Mouse (Mus musculus): ENCODE measurements around the gene Zfp423. TPM values are rescaled to one million over a fixed set of nuclear protein-coding genes. Genes with fewer than 3 reads are reported as not detected.
A peak's percentile ranks its signal among the peaks of the same experiment; 100 is the strongest.

Gene Zfp423
- polyA plus RNA-seq, 1 experiment from 2014 or later = 41.3 TPM

DNA sequence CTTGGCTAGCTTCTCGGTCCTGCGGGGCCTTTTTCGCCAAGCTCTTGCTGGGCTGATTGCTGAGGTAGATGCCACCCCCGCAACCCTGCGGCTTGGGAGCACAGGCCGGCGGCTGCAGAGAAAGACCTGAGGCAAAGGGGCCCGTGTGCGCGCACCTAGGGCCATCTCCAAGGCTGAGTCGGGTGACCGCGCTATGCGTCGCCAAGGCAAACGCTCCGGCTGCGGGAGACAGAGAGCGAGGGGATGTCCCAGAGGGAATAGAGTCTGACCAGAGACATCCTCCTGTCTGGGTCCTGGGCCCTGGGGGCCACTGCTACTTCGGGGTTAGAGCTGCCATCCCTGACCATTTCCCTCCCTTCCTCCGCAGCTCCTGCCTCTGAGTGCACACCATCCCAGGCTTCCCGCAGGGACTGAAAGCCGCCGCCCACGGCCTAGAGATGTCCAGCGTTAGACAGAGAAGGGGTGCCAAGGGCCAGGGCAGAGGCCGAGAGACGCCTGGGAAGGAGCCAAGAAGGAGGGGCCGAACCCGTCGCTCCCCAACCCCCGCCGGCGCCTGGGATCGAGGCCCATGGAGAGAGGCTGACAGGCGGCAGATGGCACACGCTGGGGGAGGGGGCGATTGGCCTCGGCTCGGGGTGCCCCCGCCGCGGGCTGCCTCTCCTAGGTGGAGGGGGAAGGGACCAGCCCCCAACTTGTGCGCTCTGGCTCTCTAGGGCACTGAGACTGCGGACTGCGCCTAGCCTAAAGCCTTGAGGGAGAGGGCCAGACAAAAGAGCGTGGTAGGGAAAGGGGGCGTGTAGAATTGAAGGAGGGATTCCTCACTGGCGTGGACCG lies 2.5 kb upstream of the Zfp423 start:
- H3K4me1 ChIP-seq (replicated peaks) = peaks cover 77% of the 10 kb centered on the region
- H3K27ac ChIP-seq = peak overlapping the region; percentile 100
- peak overlapping the region; percentile 96 for H3K4me3 ChIP-seq
- H3K9me3 ChIP-seq = no peaks in the 10 kb centered on the region
- peaks cover 30% of the 10 kb centered on the region for H3K27me3 ChIP-seq (ENCODE audit: insufficient read depth, poor library complexity, severe bottlenecking)
- no peaks in the 10 kb centered on the region for H3K36me3 ChIP-seq
- WGBS = under 1% methylated on average over 50 of the region's 50 CpGs
- peak; percentile 76 for DNase-seq (ENCODE audit: low spot score)

DNA sequence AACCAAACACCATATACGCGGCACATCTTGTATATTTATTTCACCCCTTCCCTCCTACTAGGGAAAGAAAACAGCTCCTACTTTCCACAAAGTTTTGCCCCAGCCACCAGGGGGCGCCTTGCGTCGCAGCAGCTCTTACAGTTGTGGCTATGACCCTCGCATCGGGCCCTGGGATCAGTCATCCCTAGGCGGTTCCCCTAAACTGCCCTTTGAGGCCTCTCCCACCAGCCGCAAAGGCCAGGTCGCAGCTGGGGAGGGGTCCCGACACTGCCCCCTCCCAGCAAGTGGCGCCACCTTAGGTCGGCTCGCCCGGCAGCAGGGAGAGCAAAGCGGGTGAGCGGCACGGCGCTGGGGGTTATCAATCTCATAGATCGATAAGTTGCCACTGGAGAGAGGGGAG lies 1.7 kb upstream of the Zfp423 start:
- Histone ChIP-seq H3K4me1 (replicated peaks) (peaks cover 82% of the 10 kb centered on the region), H3K36me3 (no peaks in the 10 kb centered on the region), H3K9me3 (no peaks in the 10 kb centered on the region), H3K27ac (peak overlapping the region; percentile 100), H3K27me3 (ENCODE audit: insufficient read depth, poor library complexity, severe bottlenecking) (peaks cover 30% of the 10 kb centered on the region), H3K4me3 (peak overlapping the region; percentile 96)
- under 1% methylated on average over 20 of the region's 20 CpGs for WGBS
- DNase-seq (ENCODE audit: low spot score) = peak; percentile 77

DNA sequence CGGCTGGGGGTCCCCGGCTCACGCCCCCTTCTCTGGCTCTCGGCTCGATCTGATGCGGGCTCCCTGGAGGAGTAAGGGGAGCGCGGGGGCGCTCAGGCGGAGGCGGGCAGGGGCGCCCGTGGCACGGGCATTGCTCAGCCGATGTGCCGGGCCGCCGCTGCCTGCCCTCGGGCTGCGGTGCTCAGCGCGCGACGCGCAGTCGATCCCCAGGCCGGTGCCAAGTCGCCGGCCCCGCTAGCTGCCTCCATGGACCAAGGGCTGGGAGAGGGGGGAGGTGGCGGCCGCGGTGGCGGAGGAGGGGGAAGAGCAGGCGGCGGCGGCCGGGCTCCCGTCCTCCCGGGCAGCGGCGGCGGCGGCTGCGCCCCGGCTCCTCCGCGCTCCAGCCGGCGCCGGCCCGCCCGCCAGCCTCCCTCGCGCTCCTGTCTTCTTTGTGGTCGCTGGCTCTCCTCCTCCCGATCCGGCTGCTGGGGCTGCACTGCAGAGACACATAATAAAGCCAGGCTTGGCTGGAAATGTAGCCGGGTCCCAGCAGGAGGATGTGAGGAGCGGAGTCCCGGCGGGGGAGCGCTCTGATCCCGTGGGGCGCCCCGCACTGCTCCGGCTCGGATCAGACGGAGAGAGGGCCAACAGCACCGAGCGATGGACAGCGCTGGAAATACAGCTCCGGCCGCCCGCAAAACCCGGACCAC lies 810 bp upstream of the Zfp423 start:
- Histone ChIP-seq H3K4me1 (replicated peaks) (peaks cover 89% of the 10 kb centered on the region), H3K27ac (peak overlapping the region; percentile 100)
- WGBS = under 1% methylated on average over 72 of the region's 76 CpGs

DNA sequence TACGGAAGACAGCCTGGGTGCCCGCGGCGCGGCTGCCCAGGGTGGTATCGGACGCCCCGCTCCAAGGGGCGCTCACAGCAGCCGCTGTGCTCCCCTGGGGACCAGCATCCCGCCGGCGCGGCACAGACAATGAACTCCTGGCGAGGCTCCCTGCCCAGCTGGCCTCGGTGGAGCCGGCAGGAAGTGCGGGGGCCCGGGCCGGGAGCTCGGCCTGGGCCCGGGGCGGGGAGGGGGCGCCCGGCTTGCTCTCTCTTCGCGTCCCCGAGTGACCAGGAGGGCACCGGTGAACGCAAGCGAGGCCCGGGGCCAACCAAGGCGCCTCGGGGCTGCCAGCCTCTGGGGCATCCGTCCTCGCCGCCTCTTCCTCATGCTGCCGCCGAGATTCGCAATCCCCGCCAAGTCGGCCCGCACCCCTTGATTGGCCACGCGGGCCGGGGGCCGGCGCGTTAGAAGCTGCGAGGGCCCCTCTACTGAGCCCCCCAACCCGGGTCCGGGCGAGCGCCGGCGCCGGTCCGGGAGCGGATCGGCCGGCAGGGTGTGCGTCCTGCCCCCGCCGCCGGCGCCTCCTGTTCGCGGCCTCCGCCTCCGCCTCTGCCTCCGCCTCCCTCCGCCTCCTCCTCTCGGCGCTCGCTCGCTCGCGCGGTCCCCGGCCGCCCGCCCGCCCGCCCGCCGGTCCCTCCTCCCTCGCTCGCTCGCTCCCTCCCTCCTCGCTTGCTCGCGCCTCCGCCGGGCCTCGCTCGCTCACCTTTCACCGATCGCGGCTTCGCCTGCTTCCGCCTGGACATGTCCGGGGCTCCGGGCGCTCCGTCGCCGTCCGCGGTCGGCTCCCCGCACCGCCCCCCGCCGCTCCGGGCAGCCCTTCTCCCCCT lies 710 bp downstream of the Zfp423 start:
- WGBS = under 1% methylated on average over 112 of the region's 115 CpGs
- Histone ChIP-seq H3K36me3 (no peaks in the 10 kb centered on the region), H3K4me1 (replicated peaks) (peaks cover 91% of the 10 kb centered on the region), H3K9me3 (no peaks in the 10 kb centered on the region), H3K4me3 (peak overlapping the region; percentile 96), H3K27ac (peak overlapping the region; percentile 100), H3K27me3 (ENCODE audit: insufficient read depth, poor library complexity, severe bottlenecking) (peaks cover 26% of the 10 kb centered on the region)
- peak; percentile 81 for DNase-seq (ENCODE audit: low spot score)

More for the DNA sequence above, 810 bp upstream of the Zfp423 start:
- Histone ChIP-seq H3K9me3 (no peaks in the 10 kb centered on the region), H3K36me3 (no peaks in the 10 kb centered on the region), H3K27me3 (ENCODE audit: insufficient read depth, poor library complexity, severe bottlenecking) (peaks cover 30% of the 10 kb centered on the region), H3K4me3 (peak overlapping the region; percentile 96)
- DNase-seq (ENCODE audit: low spot score) = peak; percentile 86

DNA sequence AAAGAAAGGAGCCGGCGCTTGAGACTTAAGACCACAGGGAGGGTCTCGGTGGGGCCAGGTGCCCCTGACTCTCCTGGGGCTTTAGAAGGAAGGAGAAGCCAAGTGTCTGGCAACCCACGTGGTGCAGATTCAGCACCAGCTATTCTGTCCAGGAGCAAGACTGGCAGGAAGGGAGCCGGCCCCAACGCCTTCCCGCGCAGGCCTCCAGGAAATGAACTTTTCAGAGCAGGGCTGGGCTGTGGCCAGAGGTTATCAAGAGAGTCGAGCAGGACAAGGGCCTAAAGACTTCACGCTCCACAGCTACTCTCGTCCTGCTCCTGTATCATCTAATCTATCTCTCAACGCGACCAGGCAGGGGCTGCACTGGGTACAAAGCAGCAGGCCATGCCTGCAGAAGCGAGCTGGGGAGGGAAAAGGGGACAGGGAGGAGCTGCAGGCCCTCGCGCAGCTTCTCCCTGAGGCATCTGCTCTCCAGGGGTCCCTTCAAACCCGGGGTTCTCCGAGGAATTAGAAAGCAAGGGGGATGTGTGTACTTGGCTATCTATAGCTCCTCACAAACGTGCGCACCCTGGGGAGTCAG lies 1.4 kb downstream of the Zfp423 start:
- H3K4me1 ChIP-seq (replicated peaks) = peaks cover 91% of the 10 kb centered on the region
- peaks cover 18% of the 10 kb centered on the region for H3K27me3 ChIP-seq (ENCODE audit: insufficient read depth, poor library complexity, severe bottlenecking)
- peak; percentile 73 for DNase-seq (ENCODE audit: low spot score)
- H3K9me3 ChIP-seq = no peaks in the 10 kb centered on the region
- under 1% methylated on average over 20 of the region's 20 CpGs for WGBS
- peak overlapping the region; percentile 96 for H3K4me3 ChIP-seq
- peak overlapping the region; percentile 100 for H3K27ac ChIP-seq
- no peaks in the 10 kb centered on the region for H3K36me3 ChIP-seq

DNA sequence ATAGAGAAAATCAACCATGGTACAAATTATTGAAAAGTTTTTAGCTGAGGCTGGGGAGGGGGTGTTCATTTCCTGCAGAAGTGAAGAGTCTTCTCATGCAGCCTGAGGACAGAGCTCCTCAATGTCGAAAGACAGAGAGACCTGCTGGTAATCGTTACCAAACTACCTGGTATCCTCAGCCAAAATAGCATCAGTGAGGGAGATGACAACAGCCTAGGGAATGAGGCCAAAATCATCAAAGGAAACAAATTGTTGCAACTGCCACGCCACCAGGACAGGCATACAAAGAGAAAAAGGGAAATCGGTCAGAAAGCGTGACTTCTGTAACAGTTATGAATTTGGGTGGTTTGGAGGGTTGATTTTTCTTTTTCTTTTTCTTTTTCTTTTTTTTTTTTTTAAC lies 3.4 kb downstream of the Zfp423 start:
- no peak overlapping the region for H3K27ac ChIP-seq
- no peak for DNase-seq (ENCODE audit: low spot score)
- peaks cover 10% of the 10 kb centered on the region; the same call in 1 of the 2 replicates for H3K36me3 ChIP-seq
- H3K27me3 ChIP-seq (ENCODE audit: insufficient read depth, poor library complexity, severe bottlenecking) = peaks cover under 1% of the 10 kb centered on the region
- H3K9me3 ChIP-seq = no peaks in the 10 kb centered on the region
- peaks cover 86% of the 10 kb centered on the region for H3K4me1 ChIP-seq (replicated peaks)
- peak overlapping the region; percentile 96; the same call in 1 of the 2 replicates for H3K4me3 ChIP-seq
- WGBS = 58% methylated on average over 5 of the region's 5 CpGs

DNA sequence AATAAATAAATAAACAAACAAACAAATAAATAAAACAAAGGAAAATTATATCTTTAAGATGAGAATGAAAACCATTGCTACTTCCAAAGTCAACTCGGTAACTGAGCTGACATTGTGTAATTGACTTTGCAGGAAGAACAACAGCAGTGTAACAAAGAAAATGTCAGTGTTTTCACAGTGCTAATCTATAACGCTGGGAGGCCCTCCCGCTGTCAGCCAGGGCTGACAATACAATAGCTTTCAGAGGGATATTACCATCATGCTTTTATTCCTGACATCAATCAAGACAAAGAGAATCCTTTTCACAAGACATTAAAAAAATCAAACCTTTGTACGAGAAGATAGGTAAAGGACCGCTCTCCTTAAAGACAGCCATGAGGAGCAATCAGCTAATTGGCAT lies 5.9 kb downstream of the Zfp423 start:
- 15% methylated on average over 5 of the region's 5 CpGs for WGBS
- Histone ChIP-seq H3K36me3 (peaks cover 10% of the 10 kb centered on the region; the same call in 1 of the 2 replicates), H3K9me3 (no peaks in the 10 kb centered on the region), H3K27ac (peak overlapping the region; percentile 69), H3K27me3 (ENCODE audit: insufficient read depth, poor library complexity, severe bottlenecking) (no peaks in the 10 kb centered on the region), H3K4me1 (replicated peaks) (peaks cover 95% of the 10 kb centered on the region), H3K4me3 (no peak overlapping the region)
- no peak for DNase-seq (ENCODE audit: low spot score)

DNA sequence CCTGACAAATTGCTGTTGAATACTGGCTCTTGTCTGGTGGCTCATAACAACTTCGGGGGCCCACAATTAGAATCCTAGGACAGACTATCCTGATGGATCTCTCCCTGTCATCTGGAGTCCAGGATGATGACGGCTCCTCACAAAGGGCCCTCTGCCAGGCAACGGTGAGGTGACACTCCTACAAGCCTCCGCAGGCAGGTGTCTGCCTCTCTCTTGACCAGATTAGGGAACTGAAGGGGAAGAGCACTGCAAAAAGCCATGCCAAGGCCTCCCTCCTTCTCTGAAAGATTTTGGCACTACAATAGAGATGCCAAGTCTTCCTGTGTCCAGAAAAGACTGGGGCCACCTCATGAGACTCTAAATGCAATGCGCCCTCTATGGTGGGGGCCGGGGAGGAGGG lies 7.1 kb downstream of the Zfp423 start:
- Histone ChIP-seq H3K9me3 (no peaks in the 10 kb centered on the region), H3K36me3 (peaks cover 10% of the 10 kb centered on the region; the same call in 1 of the 2 replicates), H3K27ac (peak overlapping the region; percentile 50), H3K4me1 (replicated peaks) (peaks cover 95% of the 10 kb centered on the region), H3K4me3 (no peak overlapping the region), H3K27me3 (ENCODE audit: insufficient read depth, poor library complexity, severe bottlenecking) (no peaks in the 10 kb centered on the region)
- no peak for DNase-seq (ENCODE audit: low spot score)
- 71% methylated on average over 6 of the region's 6 CpGs for WGBS

DNA sequence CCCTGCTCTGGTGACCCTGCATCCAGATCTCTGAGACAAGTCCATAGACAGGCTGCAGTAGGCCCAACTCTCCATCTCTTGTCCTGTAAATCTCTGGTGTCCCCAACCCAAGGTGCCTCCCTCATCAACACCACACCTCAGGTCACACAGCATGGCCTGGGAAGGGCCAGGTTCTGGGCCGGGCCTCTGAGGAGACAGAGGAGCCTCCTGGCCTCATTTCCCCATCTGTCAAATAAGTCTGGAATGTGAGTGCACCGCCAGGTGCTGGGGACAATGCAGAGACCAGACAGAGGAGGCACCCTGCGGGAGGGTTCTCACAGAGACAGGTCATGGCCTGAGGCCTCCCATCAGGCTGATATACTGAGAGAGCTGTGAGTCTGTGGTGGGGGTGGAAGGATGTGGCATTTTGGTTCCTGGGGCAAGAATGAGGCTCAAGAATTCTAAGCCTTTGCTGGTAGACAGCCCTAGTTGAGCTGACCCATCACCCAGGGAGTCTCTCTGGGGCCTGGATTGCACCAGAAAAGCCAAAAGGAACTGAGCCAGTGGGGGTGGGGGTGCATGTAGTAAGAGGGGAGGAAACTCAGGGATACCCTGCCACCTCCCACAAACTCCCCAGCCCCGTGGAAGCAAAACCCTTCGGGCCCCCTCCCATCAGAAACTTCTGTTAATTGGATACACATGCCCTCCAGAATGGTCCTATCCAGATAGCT lies 15.0 kb downstream of the Zfp423 start:
- H3K9me3 ChIP-seq = no peaks in the 10 kb centered on the region
- WGBS = 14% methylated on average over 5 of the region's 5 CpGs
- H3K4me3 ChIP-seq = peak overlapping the region; percentile 55
- H3K36me3 ChIP-seq = peaks cover 12% of the 10 kb centered on the region
- peak; percentile 43 for DNase-seq (ENCODE audit: low spot score)
- H3K4me1 ChIP-seq (replicated peaks) = peaks cover 94% of the 10 kb centered on the region
- peak overlapping the region; percentile 87 for H3K27ac ChIP-seq
- H3K27me3 ChIP-seq (ENCODE audit: insufficient read depth, poor library complexity, severe bottlenecking) = no peaks in the 10 kb centered on the region

DNA sequence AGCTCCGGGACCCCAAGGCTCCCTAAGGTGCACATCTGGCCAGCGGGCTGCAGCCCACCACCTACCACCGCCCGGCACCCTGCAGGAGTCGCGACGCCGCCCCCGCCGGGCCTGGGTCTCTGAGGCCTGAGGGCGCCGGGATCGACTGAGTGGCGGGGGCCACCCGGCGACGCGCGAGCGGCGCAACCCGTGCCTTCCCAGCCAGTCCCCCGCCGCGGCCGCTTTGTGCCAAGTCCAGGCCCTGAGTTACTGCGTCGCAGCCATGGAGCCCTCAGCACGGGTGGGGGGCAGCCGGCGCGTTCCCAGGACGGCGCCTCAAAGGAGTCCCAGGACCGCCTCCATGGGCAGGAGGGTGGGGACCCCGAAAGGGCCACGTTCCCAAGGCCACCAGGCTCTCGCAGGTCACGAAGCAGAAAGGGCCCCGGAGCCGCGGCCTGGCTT lies 15.7 kb downstream of the Zfp423 start:
- Histone ChIP-seq H3K27ac (peak overlapping the region; percentile 87), H3K36me3 (peaks cover 12% of the 10 kb centered on the region), H3K9me3 (no peaks in the 10 kb centered on the region), H3K4me3 (peak overlapping the region; percentile 55), H3K4me1 (replicated peaks) (peaks cover 94% of the 10 kb centered on the region), H3K27me3 (ENCODE audit: insufficient read depth, poor library complexity, severe bottlenecking) (no peaks in the 10 kb centered on the region)
- DNase-seq (ENCODE audit: low spot score) = peak; percentile 51
- 4% methylated on average over 42 of the region's 42 CpGs for WGBS

DNA sequence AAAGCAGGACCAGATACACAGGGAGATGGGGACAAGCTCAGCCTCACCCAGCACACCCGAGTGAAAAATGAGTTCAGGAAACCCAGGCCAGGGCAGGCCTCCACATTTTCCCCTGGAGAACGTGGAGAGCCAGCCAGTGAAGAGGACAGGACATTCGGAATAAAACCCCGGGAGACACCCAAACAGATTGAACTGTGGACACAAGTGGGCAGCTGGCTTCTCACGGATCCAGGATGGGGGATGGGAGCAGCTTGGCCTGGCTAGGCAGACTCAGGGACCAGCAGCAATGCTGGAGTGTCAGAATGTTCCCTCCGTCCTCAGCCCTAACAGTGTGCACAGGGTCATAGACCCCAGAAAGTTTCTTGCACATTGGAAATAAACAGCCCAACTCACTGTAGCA lies 18.7 kb downstream of the Zfp423 start:
- no peaks in the 10 kb centered on the region for H3K9me3 ChIP-seq
- WGBS = 23% methylated on average over 6 of the region's 6 CpGs
- peak overlapping the region; percentile 20 for H3K4me3 ChIP-seq
- peak overlapping the region; percentile 88 for H3K27ac ChIP-seq
- H3K36me3 ChIP-seq = peaks cover 10% of the 10 kb centered on the region
- no peak for DNase-seq (ENCODE audit: low spot score)
- H3K27me3 ChIP-seq (ENCODE audit: insufficient read depth, poor library complexity, severe bottlenecking) = no peaks in the 10 kb centered on the region
- peaks cover 85% of the 10 kb centered on the region for H3K4me1 ChIP-seq (replicated peaks)

Data from hindbrain, embryonic 10.5 days (tissue).